Mouse (Mus musculus) adrenal gland, postnatal 14 days (tissue): ENCODE measurements at regions not wholly inside any gene's neighbourhood (a gene's known extent, or its start where the extent isn't known, plus 50 kb on each side); places are given as distances from the start of the nearest gene placed in this dataset.

Experiments
- DNase-seq: peaks from one replicate; pipeline ENCODE4 v3.0.0; 2021; ENCODE audit warnings: mixed read lengths

- DNase-seq: peak; percentile 54
These were observed 111.7 kb downstream of the Cdh26 start for GRCm38 (mm10) chr2:178542032-178542431.

GRCm38 (mm10) chr2:178544411-178544810 is 114.1 kb downstream of the Cdh26 start:
- DNase-seq: no peak

GRCm38 (mm10) chr2:178545601-178546352 is 115.4 kb downstream of the Cdh26 start:
- no peak for DNase-seq

- DNase-seq: no peak
These were observed 116.0 kb downstream of the Cdh26 start for GRCm38 (mm10) chr2:178546353-178546720.

- no peak for DNase-seq
These were observed 116.6 kb downstream of the Cdh26 start for GRCm38 (mm10) chr2:178546888-178547287.

- DNase-seq: no peak
These were observed 118.6 kb downstream of the Cdh26 start for GRCm38 (mm10) chr2:178548937-178549336.

GRCm38 (mm10) chr2:178553736-178554135 is 123.4 kb downstream of the Cdh26 start:
- no peak for DNase-seq

GRCm38 (mm10) chr2:178555692-178556340 is 125.5 kb downstream of the Cdh26 start:
- peak; percentile 50 for DNase-seq

GRCm38 (mm10) chr2:178557934-178558333 is 127.6 kb downstream of the Cdh26 start:
- DNase-seq: no peak

GRCm38 (mm10) chr2:178563287-178563686 is 133.0 kb downstream of the Cdh26 start:
- no peak for DNase-seq

GRCm38 (mm10) chr2:178565368-178565818 is 135.1 kb downstream of the Cdh26 start:
- DNase-seq: peak; percentile 20

GRCm38 (mm10) chr2:178567493-178567892 is 137.2 kb downstream of the Cdh26 start:
- DNase-seq: no peak

- DNase-seq: peak; percentile 56
These were observed 142.0 kb downstream of the Cdh26 start for GRCm38 (mm10) chr2:178572301-178572700.

- peak; percentile 80 for DNase-seq
These were observed 144.5 kb downstream of the Cdh26 start for GRCm38 (mm10) chr2:178574859-178575258.

GRCm38 (mm10) chr2:178575403-178575802 is 145.1 kb downstream of the Cdh26 start:
- peak; percentile 15 for DNase-seq

- no peak for DNase-seq
These were observed 145.7 kb downstream of the Cdh26 start for GRCm38 (mm10) chr2:178576067-178576466.

- DNase-seq: peak; percentile 14
These were observed 149.2 kb downstream of the Cdh26 start for GRCm38 (mm10) chr2:178579571-178579970.

GRCm38 (mm10) chr2:178581306-178581705 is 151.0 kb downstream of the Cdh26 start:
- peak; percentile 88 for DNase-seq

GRCm38 (mm10) chr2:178584970-178585566 is 154.7 kb downstream of the Cdh26 start:
- DNase-seq: peak; percentile 46

- DNase-seq: no peak
These were observed 156.9 kb downstream of the Cdh26 start for GRCm38 (mm10) chr2:178587134-178587636.

- no peak for DNase-seq
These were observed 163.4 kb downstream of the Cdh26 start for GRCm38 (mm10) chr2:178593743-178594142.

GRCm38 (mm10) chr2:178594177-178594576 is 163.8 kb downstream of the Cdh26 start:
- DNase-seq: peak; percentile 49
